Mouse (Mus musculus): ENCODE measurements around the gene Serac1. TPM values are rescaled to one million over a fixed set of nuclear protein-coding genes. Genes with fewer than 3 reads are reported as not detected.
"Not testable (repeated sequence)": the region's sequence is repeated elsewhere in the genome, so short reads cannot be mapped to it uniquely, and the experiment has no call there.

The Serac1 gene
- polyA plus RNA-seq, 1 experiment from 2014 or later, result 10.6 TPM

GRCm38 (mm10) chr17:6054934-6055355 is 24.6 kb downstream of the Serac1 start:
- Histone ChIP-seq H3K4me3 (no peak overlapping the region), H3K27me3 (no peaks in the 10 kb centered on the region), H3K9me3 (no peaks in the 10 kb centered on the region), H3K27ac (replicated peaks) (no peak overlapping the region), H3K9ac (replicated peaks) (no peak overlapping the region), H3K36me3 (peaks cover 26% of the 10 kb centered on the region), H3K4me2 (replicated peaks) (no peak overlapping the region), H3K4me1 (no peaks in the 10 kb centered on the region)
- 25% methylated on average over 5 of the region's 5 CpGs for WGBS
- no peak for ATAC-seq (ENCODE audit: low FRiP score, low read depth)

- no peak overlapping the region for H3K9ac ChIP-seq (replicated peaks)
- no peak overlapping the region for H3K4me3 ChIP-seq
- no peak overlapping the region for H3K27ac ChIP-seq (replicated peaks)
- ATAC-seq (ENCODE audit: low FRiP score, low read depth), result no peak
- no peaks in the 10 kb centered on the region for H3K4me1 ChIP-seq
- peaks cover 32% of the 10 kb centered on the region for H3K36me3 ChIP-seq
- no peaks in the 10 kb centered on the region for H3K9me3 ChIP-seq
- 39% methylated on average over 4 of the region's 4 CpGs for WGBS
- H3K4me2 ChIP-seq (replicated peaks), result no peak overlapping the region
- H3K27me3 ChIP-seq, result no peaks in the 10 kb centered on the region
Observed at GRCm38 (mm10) chr17:6052801-6053200, 26.7 kb downstream of the Serac1 start.

- Histone ChIP-seq H3K9me3 (no peaks in the 10 kb centered on the region), H3K9ac (replicated peaks) (no peak overlapping the region), H3K4me3 (no peak overlapping the region), H3K27ac (replicated peaks) (no peak overlapping the region), H3K4me1 (no peaks in the 10 kb centered on the region), H3K36me3 (no peaks in the 10 kb centered on the region), H3K4me2 (replicated peaks) (no peak overlapping the region), H3K27me3 (no peaks in the 10 kb centered on the region)
- no peak for ATAC-seq (ENCODE audit: low FRiP score, low read depth)
- WGBS, result 88% methylated on average over 10 of the region's 10 CpGs
Observed at GRCm38 (mm10) chr17:6037507-6037906, 42.0 kb downstream of the Serac1 start.

- ATAC-seq (ENCODE audit: low FRiP score, low read depth), result no peak
- Histone ChIP-seq H3K4me2 (replicated peaks) (no peak overlapping the region), H3K27ac (replicated peaks) (no peak overlapping the region), H3K9me3 (no peaks in the 10 kb centered on the region), H3K27me3 (no peaks in the 10 kb centered on the region), H3K4me3 (no peak overlapping the region), H3K4me1 (no peaks in the 10 kb centered on the region), H3K9ac (replicated peaks) (no peak overlapping the region), H3K36me3 (no peaks in the 10 kb centered on the region)
- WGBS, result 91% methylated on average over 11 of the region's 11 CpGs
Observed at GRCm38 (mm10) chr17:6036872-6037271, 42.7 kb downstream of the Serac1 start.

GRCm38 (mm10) chr17:6036458-6036857 is 43.1 kb downstream of the Serac1 start:
- no peak for ATAC-seq (ENCODE audit: low FRiP score, low read depth)
- no peak overlapping the region for H3K4me2 ChIP-seq (replicated peaks)
- H3K9ac ChIP-seq (replicated peaks), result no peak overlapping the region
- H3K27ac ChIP-seq (replicated peaks), result no peak overlapping the region
- no peaks in the 10 kb centered on the region for H3K27me3 ChIP-seq
- no peaks in the 10 kb centered on the region for H3K4me1 ChIP-seq
- H3K9me3 ChIP-seq, result no peaks in the 10 kb centered on the region
- H3K36me3 ChIP-seq, result no peaks in the 10 kb centered on the region
- WGBS, result 88% methylated on average over 8 of the region's 8 CpGs
- no peak overlapping the region for H3K4me3 ChIP-seq

- Histone ChIP-seq H3K4me2 (replicated peaks) (no peak overlapping the region), H3K27me3 (no peaks in the 10 kb centered on the region), H3K9ac (replicated peaks) (no peak overlapping the region), H3K4me3 (no peak overlapping the region), H3K36me3 (no peaks in the 10 kb centered on the region), H3K9me3 (no peaks in the 10 kb centered on the region), H3K27ac (replicated peaks) (no peak overlapping the region), H3K4me1 (no peaks in the 10 kb centered on the region)
- WGBS, result 36% methylated on average over 8 of the region's 8 CpGs
- ATAC-seq (ENCODE audit: low FRiP score, low read depth), result no peak
Observed at GRCm38 (mm10) chr17:6035661-6036060, 43.9 kb downstream of the Serac1 start.

GRCm38 (mm10) chr17:6025831-6026230 is 53.7 kb downstream of the Serac1 start:
- no peaks in the 10 kb centered on the region for H3K9me3 ChIP-seq
- ATAC-seq (ENCODE audit: low FRiP score, low read depth), result no peak
- no peak overlapping the region for H3K9ac ChIP-seq (replicated peaks)
- 85% methylated on average over 7 of the region's 7 CpGs for WGBS
- H3K36me3 ChIP-seq, result no peaks in the 10 kb centered on the region
- no peaks in the 10 kb centered on the region for H3K27me3 ChIP-seq
- H3K4me3 ChIP-seq, result no peak overlapping the region
- H3K27ac ChIP-seq (replicated peaks), result no peak overlapping the region
- no peaks in the 10 kb centered on the region for H3K4me1 ChIP-seq
- no peak overlapping the region for H3K4me2 ChIP-seq (replicated peaks)

GRCm38 (mm10) chr17:6021374-6021789 is 58.2 kb downstream of the Serac1 start:
- H3K4me1 ChIP-seq; H3K36me3 ChIP-seq; H3K9me3 ChIP-seq; H3K27ac ChIP-seq (replicated peaks); H3K27me3 ChIP-seq: not testable (repeated sequence)
- H3K4me2 ChIP-seq (replicated peaks), result peak overlapping the region; percentile 41
- ATAC-seq (ENCODE audit: low FRiP score, low read depth), result 0 out of 2 replicates have a peak, but pooled peaks have one; percentile 38
- 0 out of 2 replicates have a peak overlapping the region, but pooled peaks have one; percentile 23 for H3K4me3 ChIP-seq
- 54% methylated on average over 5 of the region's 5 CpGs for WGBS
- H3K9ac ChIP-seq (replicated peaks), result 0 out of 2 replicates have a peak overlapping the region, but pooled peaks have one; percentile 6

- H3K36me3 ChIP-seq, result no peaks in the 10 kb centered on the region
- H3K27me3 ChIP-seq, result no peaks in the 10 kb centered on the region
- H3K9ac ChIP-seq (replicated peaks), result no peak overlapping the region
- no peaks in the 10 kb centered on the region for H3K4me1 ChIP-seq
- no peak overlapping the region for H3K4me3 ChIP-seq
- no peak for ATAC-seq (ENCODE audit: low FRiP score, low read depth)
- H3K4me2 ChIP-seq (replicated peaks), result no peak overlapping the region
- WGBS, result 66% methylated on average over 7 of the region's 7 CpGs
- H3K27ac ChIP-seq (replicated peaks), result no peak overlapping the region
- H3K9me3 ChIP-seq, result no peaks in the 10 kb centered on the region
Observed at GRCm38 (mm10) chr17:6020636-6021035, 58.9 kb downstream of the Serac1 start.

GRCm38 (mm10) chr17:6019776-6020175 is 59.8 kb downstream of the Serac1 start:
- Histone ChIP-seq H3K4me2 (replicated peaks) (no peak overlapping the region), H3K4me1 (no peaks in the 10 kb centered on the region), H3K36me3 (no peaks in the 10 kb centered on the region), H3K27ac (replicated peaks) (no peak overlapping the region), H3K9me3 (no peaks in the 10 kb centered on the region), H3K27me3 (no peaks in the 10 kb centered on the region), H3K4me3 (no peak overlapping the region), H3K9ac (replicated peaks) (no peak overlapping the region)
- no peak for ATAC-seq (ENCODE audit: low FRiP score, low read depth)
- 66% methylated on average over 2 of the region's 2 CpGs for whole genome bisulfite sequencing

GRCm38 (mm10) chr17:6018348-6018747 is 61.2 kb downstream of the Serac1 start:
- 69% methylated on average over 4 of the region's 4 CpGs for WGBS
- no peak overlapping the region for H3K27ac ChIP-seq (replicated peaks)
- no peak overlapping the region for H3K4me2 ChIP-seq (replicated peaks)
- ATAC-seq (ENCODE audit: low FRiP score, low read depth), result no peak
- H3K27me3 ChIP-seq, result no peaks in the 10 kb centered on the region
- no peaks in the 10 kb centered on the region for H3K9me3 ChIP-seq
- no peak overlapping the region for H3K4me3 ChIP-seq
- H3K36me3 ChIP-seq, result no peaks in the 10 kb centered on the region
- H3K4me1 ChIP-seq, result no peaks in the 10 kb centered on the region
- no peak overlapping the region for H3K9ac ChIP-seq (replicated peaks)

- Histone ChIP-seq H3K4me1 (no peaks in the 10 kb centered on the region), H3K9me3 (no peaks in the 10 kb centered on the region), H3K27ac (replicated peaks) (no peak overlapping the region), H3K9ac (replicated peaks) (no peak overlapping the region), H3K4me3 (no peak overlapping the region), H3K27me3 (no peaks in the 10 kb centered on the region), H3K36me3 (no peaks in the 10 kb centered on the region), H3K4me2 (replicated peaks) (no peak overlapping the region)
- WGBS, result 71% methylated on average over 12 of the region's 12 CpGs
- no peak for ATAC-seq (ENCODE audit: low FRiP score, low read depth)
Observed at GRCm38 (mm10) chr17:6017268-6017667, 62.3 kb downstream of the Serac1 start.

GRCm38 (mm10) chr17:6016213-6016780 is 63.2 kb downstream of the Serac1 start:
- H3K9ac ChIP-seq (replicated peaks), result no peak overlapping the region
- WGBS, result 75% methylated on average over 7 of the region's 7 CpGs
- H3K4me1 ChIP-seq, result no peaks in the 10 kb centered on the region
- H3K27me3 ChIP-seq, result no peaks in the 10 kb centered on the region
- H3K36me3 ChIP-seq, result no peaks in the 10 kb centered on the region
- no peak overlapping the region for H3K4me2 ChIP-seq (replicated peaks)
- no peaks in the 10 kb centered on the region for H3K9me3 ChIP-seq
- no peak for ATAC-seq (ENCODE audit: low FRiP score, low read depth)
- no peak overlapping the region for H3K27ac ChIP-seq (replicated peaks)
- no peak overlapping the region for H3K4me3 ChIP-seq
